Mouse (Mus musculus) lung, embryonic 14.5 days (tissue): ENCODE measurements at regions not wholly inside any gene's neighbourhood (a gene's known extent, or its start where the extent isn't known, plus 50 kb on each side); places are given as distances from the start of the nearest gene placed in this dataset.
A peak's percentile ranks its signal among the peaks of the same experiment; 100 is the strongest.

ENCODE experiments used
- ATAC-seq: fragments of 200-750 bp; cut with Nextera tagmentation; 2 replicates; pipeline ENCODE4 v1.8.0; 2017; ENCODE audit warnings: mild to moderate bottlenecking, moderate TSS enrichment, moderate library complexity; ENCODE audit not compliant: insufficient read depth
- DNase-seq: peaks from one replicate; pipeline ENCODE4 v3.0.0-alpha.2; 2015
- H3K27ac ChIP-seq: fragments of 300-500 bp; sonication (generic); 2 replicates; pipeline ENCODE4 v1.5.1; 2014; ENCODE audit warnings: low read depth, mild to moderate bottlenecking, moderate library complexity
- H3K27me3 ChIP-seq: fragments of 300-500 bp; sonication (generic); 2 replicates; pipeline ENCODE4 v1.6.1; 2014; ENCODE audit warnings: low read length, control low read depth; ENCODE audit not compliant: insufficient read depth
- H3K36me3 ChIP-seq: fragments of 300-500 bp; sonication (generic); 2 replicates; pipeline ENCODE4 v1.6.1; 2014; ENCODE audit warnings: control low read depth; ENCODE audit not compliant: insufficient read depth
- H3K4me1 ChIP-seq: fragments of 300-500 bp; sonication (generic); 2 replicates; pipeline ENCODE4 v1.6.1; 2014; ENCODE audit warnings: antibody characterized with exemption, control low read depth; ENCODE audit not compliant: insufficient read depth
- H3K4me2 ChIP-seq: fragments of 300-500 bp; sonication (generic); 2 replicates; pipeline ENCODE4 v1.6.1; 2014; ENCODE audit warnings: mild to moderate bottlenecking
- H3K4me3 ChIP-seq: fragments of 300-500 bp; sonication (generic); 2 replicates; pipeline ENCODE4 v1.5.1; 2014; ENCODE audit warnings: low read depth, low read length
- H3K9ac ChIP-seq: fragments of 300-500 bp; sonication (generic); 2 replicates; pipeline ENCODE4 v1.6.1; 2014
- H3K9me3 ChIP-seq: fragments of 300-500 bp; sonication (generic); 2 replicates; pipeline ENCODE4 v1.6.1; 2016; ENCODE audit warnings: low read depth, low read length, control low read depth
- CTCF ChIP-seq: IDR thresholded peaks from 2 replicates; pipeline ENCODE4 v1.5.1; 2016; ENCODE audit warnings: antibody characterized with exemption, low read depth
- WGBS: fragments of 180-500 bp; shearing (Covaris S2); extraction: QIAGEN DNeasy Blood & Tissue Kit; methylation state at CpG from one replicate; pipeline ENCODE4 v1.1.7; 2014; 5-methylcytosine and 5-hydroxymethylcytosine counted together

- no peak overlapping the region for H3K4me2 ChIP-seq
- H3K4me1 ChIP-seq = 0 out of 2 replicates have a peak, but pooled peaks cover 5% of the 10 kb centered on the region
- H3K27ac ChIP-seq = no peak overlapping the region
- H3K9ac ChIP-seq = no peak overlapping the region
- ATAC-seq (no peak), DNase-seq (no peak)
- no peak for TF ChIP-seq CTCF
- no peak overlapping the region for H3K4me3 ChIP-seq
- H3K36me3 ChIP-seq = no peaks in the 10 kb centered on the region
- H3K27me3 ChIP-seq = no peaks in the 10 kb centered on the region
- WGBS = 87% methylated on average over 5 of the region's 5 CpGs
- H3K9me3 ChIP-seq = no peaks in the 10 kb centered on the region
Observed at GRCm38 (mm10) chr8:109101416-109101815, 392.4 kb upstream of the Pmfbp1 start.

- H3K4me2 ChIP-seq = peak overlapping the region; percentile 47; the same call in 1 of the 2 replicates
- WGBS = 51% methylated on average over 6 of the region's 6 CpGs
- H3K9ac ChIP-seq = no peak overlapping the region
- DNase-seq (peak; percentile 5), ATAC-seq (no peak)
- 0 out of 2 replicates have a peak, but pooled peaks cover 5% of the 10 kb centered on the region for H3K4me1 ChIP-seq
- H3K27ac ChIP-seq = peak overlapping the region; percentile 28; the same call in 1 of the 2 replicates
- H3K9me3 ChIP-seq = no peaks in the 10 kb centered on the region
- H3K4me3 ChIP-seq = no peak overlapping the region
- no peak for TF ChIP-seq CTCF
- no peaks in the 10 kb centered on the region for H3K27me3 ChIP-seq
- no peaks in the 10 kb centered on the region for H3K36me3 ChIP-seq
Observed at GRCm38 (mm10) chr8:109104798-109105326, 389.0 kb upstream of the Pmfbp1 start.

GRCm38 (mm10) chr8:109105693-109106092 lies 388.1 kb upstream of the Pmfbp1 start:
- no peaks in the 10 kb centered on the region for H3K36me3 ChIP-seq
- H3K4me3 ChIP-seq = no peak overlapping the region
- DNase-seq (peak; percentile 64), ATAC-seq (no peak)
- no peak for TF ChIP-seq CTCF
- no peaks in the 10 kb centered on the region for H3K27me3 ChIP-seq
- 18% methylated on average over 6 of the region's 6 CpGs for WGBS
- H3K27ac ChIP-seq = 0 out of 2 replicates have a peak overlapping the region, but pooled peaks have one; percentile 62
- 0 out of 2 replicates have a peak, but pooled peaks cover 5% of the 10 kb centered on the region for H3K4me1 ChIP-seq
- H3K9ac ChIP-seq = no peak overlapping the region
- peak overlapping the region; percentile 47 for H3K4me2 ChIP-seq
- H3K9me3 ChIP-seq = no peaks in the 10 kb centered on the region

- no peaks in the 10 kb centered on the region for H3K27me3 ChIP-seq
- no peaks in the 10 kb centered on the region for H3K36me3 ChIP-seq
- H3K4me2 ChIP-seq = no peak overlapping the region
- no peak for ATAC-seq
- H3K4me1 ChIP-seq = 0 out of 2 replicates have a peak, but pooled peaks cover 5% of the 10 kb centered on the region
- no peaks in the 10 kb centered on the region for H3K9me3 ChIP-seq
- no peak for TF ChIP-seq CTCF
- H3K27ac ChIP-seq = no peak overlapping the region
- no peak overlapping the region for H3K4me3 ChIP-seq
- DNase-seq = peak; percentile 12
- no peak overlapping the region for H3K9ac ChIP-seq
- 60% methylated on average over 9 of the region's 9 CpGs for WGBS
Observed at GRCm38 (mm10) chr8:109106971-109107370, 386.9 kb upstream of the Pmfbp1 start.

GRCm38 (mm10) chr8:109107762-109108161 lies 386.1 kb upstream of the Pmfbp1 start:
- ATAC-seq (no peak), DNase-seq (peak; percentile 50)
- H3K4me2 ChIP-seq = peak overlapping the region; percentile 15; the same call in 1 of the 2 replicates
- no peaks in the 10 kb centered on the region for H3K9me3 ChIP-seq
- H3K4me1 ChIP-seq = 0 out of 2 replicates have a peak, but pooled peaks cover 5% of the 10 kb centered on the region
- no peak for TF ChIP-seq CTCF
- no peak overlapping the region for H3K4me3 ChIP-seq
- H3K27ac ChIP-seq = no peak overlapping the region
- WGBS = 44% methylated on average over 12 of the region's 12 CpGs
- no peaks in the 10 kb centered on the region for H3K36me3 ChIP-seq
- no peaks in the 10 kb centered on the region for H3K27me3 ChIP-seq
- no peak overlapping the region for H3K9ac ChIP-seq

GRCm38 (mm10) chr8:109109390-109109789 lies 384.4 kb upstream of the Pmfbp1 start:
- 0 out of 2 replicates have a peak, but pooled peaks cover 5% of the 10 kb centered on the region for H3K4me1 ChIP-seq
- no peak for DNase-seq
- no peak overlapping the region for H3K4me3 ChIP-seq
- H3K27me3 ChIP-seq = no peaks in the 10 kb centered on the region
- H3K27ac ChIP-seq = no peak overlapping the region
- H3K4me2 ChIP-seq = no peak overlapping the region
- WGBS = 65% methylated on average over 4 of the region's 4 CpGs
- no peaks in the 10 kb centered on the region for H3K9me3 ChIP-seq
- no peak for TF ChIP-seq CTCF
- H3K36me3 ChIP-seq = no peaks in the 10 kb centered on the region
- H3K9ac ChIP-seq = no peak overlapping the region
- ATAC-seq = no peak

GRCm38 (mm10) chr8:109121776-109122175 lies 372.1 kb upstream of the Pmfbp1 start:
- no peak for TF ChIP-seq CTCF
- DNase-seq (no peak), ATAC-seq (no peak)
- Histone ChIP-seq H3K27ac (no peak overlapping the region), H3K27me3 (no peaks in the 10 kb centered on the region), H3K9me3 (no peaks in the 10 kb centered on the region), H3K4me3 (no peak overlapping the region), H3K9ac (no peak overlapping the region), H3K36me3 (no peaks in the 10 kb centered on the region), H3K4me2 (no peak overlapping the region), H3K4me1 (no peaks in the 10 kb centered on the region)
- 43% methylated on average over 6 of the region's 6 CpGs for WGBS
